Mouse (Mus musculus): ENCODE measurements at regions not wholly inside any gene's neighbourhood (a gene's known extent, or its start where the extent isn't known, plus 50 kb on each side); places are given as distances from the start of the nearest gene placed in this dataset.
"Not testable (repeated sequence)": the region's sequence is repeated elsewhere in the genome, so short reads cannot be mapped to it uniquely, and the experiment has no call there.

GRCm38 (mm10) chr16:12703818-12704590 lies 405.5 kb upstream of the Ercc4 start:
- DNase-seq: no peak

GRCm38 (mm10) chr16:12706907-12707306 lies 402.6 kb upstream of the Ercc4 start:
- no peak for DNase-seq

- not testable (repeated sequence) for DNase-seq
These were observed 388.1 kb upstream of the Ercc4 start for GRCm38 (mm10) chr16:12721368-12721767.

- no peak for DNase-seq
These were observed 383.4 kb upstream of the Ercc4 start for GRCm38 (mm10) chr16:12726043-12726442.

- DNase-seq: peak; percentile 5 to 29
These were observed 379.2 kb upstream of the Ercc4 start for GRCm38 (mm10) chr16:12730167-12730730.

- DNase-seq: no peak
These were observed 377.9 kb upstream of the Ercc4 start for GRCm38 (mm10) chr16:12731588-12731987.

GRCm38 (mm10) chr16:12742472-12742871 lies 367.0 kb upstream of the Ercc4 start:
- no peak for DNase-seq

GRCm38 (mm10) chr16:12753181-12753580 lies 356.3 kb upstream of the Ercc4 start:
- no peak for DNase-seq

GRCm38 (mm10) chr16:12754361-12754760 lies 355.1 kb upstream of the Ercc4 start:
- no peak for DNase-seq

- DNase-seq: no peak
These were observed 350.9 kb upstream of the Ercc4 start for GRCm38 (mm10) chr16:12758594-12758993.

GRCm38 (mm10) chr16:12764166-12764565 lies 345.3 kb upstream of the Ercc4 start:
- no peak for DNase-seq

GRCm38 (mm10) chr16:12764608-12765007 lies 344.9 kb upstream of the Ercc4 start:
- DNase-seq: no peak

- no peak for DNase-seq
These were observed 342.6 kb upstream of the Ercc4 start for GRCm38 (mm10) chr16:12766846-12767245.

GRCm38 (mm10) chr16:12768161-12768895 lies 341.2 kb upstream of the Ercc4 start:
- DNase-seq: no peak

- DNase-seq: no peak
These were observed 339.0 kb upstream of the Ercc4 start for GRCm38 (mm10) chr16:12770482-12770881.

- DNase-seq: no peak
These were observed 336.9 kb upstream of the Ercc4 start for GRCm38 (mm10) chr16:12772535-12772934.

- no peak for DNase-seq
These were observed 333.6 kb upstream of the Ercc4 start for GRCm38 (mm10) chr16:12775876-12776275.

- DNase-seq: no peak
These were observed 330.4 kb upstream of the Ercc4 start for GRCm38 (mm10) chr16:12779079-12779478.

GRCm38 (mm10) chr16:12780635-12781034 lies 328.8 kb upstream of the Ercc4 start:
- DNase-seq: no peak

- DNase-seq: no peak
These were observed 323.7 kb upstream of the Ercc4 start for GRCm38 (mm10) chr16:12785828-12786227.

- no peak for DNase-seq
These were observed 311.0 kb upstream of the Ercc4 start for GRCm38 (mm10) chr16:12798523-12798922.

GRCm38 (mm10) chr16:12800181-12800580 lies 309.3 kb upstream of the Ercc4 start:
- no peak for DNase-seq

GRCm38 (mm10) chr16:12802651-12803050 lies 306.8 kb upstream of the Ercc4 start:
- no peak for DNase-seq

- DNase-seq: no peak
These were observed 302.1 kb upstream of the Ercc4 start for GRCm38 (mm10) chr16:12807351-12807871.

Measured in lung, postnatal 4 days (tissue).